ENCODE assay signal across 16 mouse cellular contexts in the genomic region with DNA sequence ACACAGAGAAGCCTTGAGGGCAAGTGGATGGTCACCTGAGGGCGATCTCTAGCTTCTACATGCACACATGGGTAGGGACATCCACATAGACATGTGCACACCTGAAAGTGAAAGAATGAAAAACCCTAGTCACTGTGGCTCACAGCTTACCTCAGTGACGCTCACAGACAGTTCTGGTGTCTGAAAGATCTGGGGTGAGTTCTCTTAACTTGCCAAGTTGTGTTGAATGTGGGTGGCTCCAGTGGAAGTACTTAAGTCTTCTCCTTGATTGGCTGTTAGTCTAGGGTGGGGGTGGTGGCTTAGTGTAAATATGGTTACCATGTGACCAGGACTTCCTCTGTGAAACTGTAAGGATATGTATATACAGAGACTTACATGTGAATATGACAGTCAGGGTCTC. TPM values are rescaled to one million over a fixed set of nuclear protein-coding genes. Genes with fewer than 3 reads are reported as not detected.
A peak's percentile ranks its signal among the peaks of the same experiment; 100 is the strongest.
DNase-seq lines count a peak whose midpoint lies in the region; ATAC-seq lines count a peak whose summit lies in the region.
"Had no signal": no experiment of that assay in that cellular context is flagged by ENCODE, and none has a peak within 500 bp of the region (broad histone marks: within the 10 kb centered on the region; RNA-seq: fewer than 3 reads in every experiment).

No protein-coding gene starts in this region.

- 93% methylated on average over 2 of the region's 2 CpGs for WGBS in midbrain, embryonic 11.5 days
- WGBS in midbrain, embryonic 14.5 days = 100% methylated on average over 2 of the region's 2 CpGs

- H3K4me3 ChIP-seq in midbrain, embryonic 11.5 days (ENCODE audit: low read depth, low read length) = no peak overlapping the region
- no peak overlapping the region for H3K4me3 ChIP-seq in midbrain, embryonic 14.5 days (replicated peaks; ENCODE audit: low read depth, low read length)
- H3K4me3 ChIP-seq: heart, embryonic 12.5 days; hindbrain, embryonic 15.5 days; midbrain, embryonic 12.5 days had no signal

- no peaks in the 10 kb centered on the region for H3K9me3 ChIP-seq in midbrain, embryonic 11.5 days (ENCODE audit: control insufficient read depth, low read length)
- H3K9me3 ChIP-seq in midbrain, embryonic 14.5 days (ENCODE audit: control insufficient read depth, low read length) = no peaks in the 10 kb centered on the region
- H3K9me3 ChIP-seq: heart, embryonic 12.5 days; hindbrain, embryonic 15.5 days; midbrain, embryonic 12.5 days had no signal

- H3K36me3 ChIP-seq in midbrain, embryonic 11.5 days (ENCODE audit: control insufficient read depth, insufficient read depth, low read length) = no peaks in the 10 kb centered on the region
- H3K36me3 ChIP-seq in midbrain, embryonic 14.5 days (ENCODE audit: control insufficient read depth, insufficient read depth, low read length) = no peaks in the 10 kb centered on the region
- H3K36me3 ChIP-seq: heart, embryonic 12.5 days; hindbrain, embryonic 15.5 days had no signal

- H3K27ac ChIP-seq in midbrain, embryonic 11.5 days (ENCODE audit: low read depth, low read length) = no peak overlapping the region
- no peak overlapping the region for H3K27ac ChIP-seq in midbrain, embryonic 14.5 days (replicated peaks; ENCODE audit: low read depth, low read length)
- H3K27ac ChIP-seq: hindbrain, embryonic 15.5 days; kidney, postnatal 0 days; midbrain, embryonic 12.5 days had no signal

- H3K9ac ChIP-seq in midbrain, embryonic 11.5 days (ENCODE audit: low read length) = no peak overlapping the region
- H3K9ac ChIP-seq in midbrain, embryonic 14.5 days (replicated peaks; ENCODE audit: low read length) = no peak overlapping the region
- H3K9ac ChIP-seq: heart, embryonic 12.5 days; hindbrain, embryonic 15.5 days; midbrain, embryonic 12.5 days had no signal

- DNase-seq in midbrain, embryonic 11.5 days (ENCODE audit: low spot score, missing footprints) = peak; percentile 62
- DNase-seq in midbrain, embryonic 14.5 days = no peak
- DNase-seq in c-Kit-positive CD71-positive TER-119-positive erythroid progenitor cells, embryonic 14.5 days (ENCODE audit: low spot score) = no peak
- no peak for DNase-seq in ovary, adult 18-20 months (ENCODE audit: low spot score)
- no peak for DNase-seq in heart, adult 18-20 months
- DNase-seq: adrenal gland, postnatal 36 days; cerebellum, adult 2 months; lung, adult 18-20 months; right cerebral cortex, postnatal 14 days had no signal

- H3K27me3 ChIP-seq in midbrain, embryonic 11.5 days (ENCODE audit: control insufficient read depth, insufficient read depth, low read length) = no peaks in the 10 kb centered on the region
- no peaks in the 10 kb centered on the region for H3K27me3 ChIP-seq in midbrain, embryonic 14.5 days (ENCODE audit: control insufficient read depth, insufficient read depth, low read length)
- H3K27me3 ChIP-seq: heart, embryonic 12.5 days; hindbrain, embryonic 15.5 days; midbrain, embryonic 12.5 days had no signal

- H3K4me1 ChIP-seq in midbrain, embryonic 11.5 days (ENCODE audit: control insufficient read depth, insufficient read depth, low read length) = no peaks in the 10 kb centered on the region
- H3K4me1 ChIP-seq in midbrain, embryonic 14.5 days (ENCODE audit: control insufficient read depth, insufficient read depth, low read length) = no peaks in the 10 kb centered on the region
- H3K4me1 ChIP-seq: midbrain, embryonic 12.5 days had no signal

- H3K4me2 ChIP-seq in midbrain, embryonic 11.5 days = no peak overlapping the region
- no peak overlapping the region for H3K4me2 ChIP-seq in midbrain, embryonic 14.5 days (ENCODE audit: low read length)
- H3K4me2 ChIP-seq: heart, embryonic 12.5 days; hindbrain, embryonic 15.5 days; midbrain, embryonic 12.5 days had no signal

- ATAC-seq in midbrain, embryonic 11.5 days (ENCODE audit: low FRiP score) = no peak
- ATAC-seq in midbrain, embryonic 14.5 days (ENCODE audit: low FRiP score, low TSS enrichment) = no peak
- ATAC-seq in CD4-positive, CD25-positive, alpha-beta regulatory T cell, adult 4 months = peak; percentile 96
- ATAC-seq in hematopoietic stem cell, adult 5-6 weeks (replicated peaks in 1 of 2; ENCODE audit: insufficient read depth in 1 of 2, low FRiP score in 2 of 2, low TSS enrichment in 1 of 2, low read depth in 1 of 2, poor library complexity in 2 of 2, severe bottlenecking in 2 of 2) = peak; percentile 25 to 29; a peak in 3 of 4 replicates
- peak; percentile 77 for ATAC-seq in megakaryocyte progenitor cell, adult 5-6 weeks (replicated peaks; ENCODE audit: poor library complexity)

RNA-seq across cellular contexts. Expression of a gene that starts 17.0 kb away (rescaled TPM):
- 76.6 and 81.1 TPM in 2 replicates for polyA plus RNA-seq in midbrain, embryonic 11.5 days (2014; fragmentation: Nextera tagmentation; extraction: Ambion mirVana)
- 95.4 and 103 TPM in 2 replicates for polyA plus RNA-seq in midbrain, embryonic 14.5 days (2014; fragmentation: Nextera tagmentation; extraction: Ambion mirVana)
- polyA plus RNA-seq in CD4-positive, CD25-positive, alpha-beta regulatory T cell, adult 4 months (2017; shearing (Covaris generic)) = 10 to 100 TPM; 16.6 to 17.1 TPM
- total RNA-seq in hematopoietic stem cell, adult 5-6 weeks (2017) = 38.4 and 40.7 TPM in 2 replicates
- total RNA-seq in megakaryocyte progenitor cell, adult 5-6 weeks (2015) = 18.3 and 20.0 TPM in 2 replicates
- 23.4 and 23.6 TPM in 2 replicates for total RNA-seq in megakaryocyte progenitor cell, adult 5-6 weeks (2017)
- 10 to 100 TPM; 60.7 to 60.8 TPM for total RNA-seq in heart, adult 18-20 months (2021)

RNA-seq across cellular contexts. Expression of a gene that starts 39.3 kb away (rescaled TPM):
- 23.3 and 26.4 TPM in 2 replicates for polyA plus RNA-seq in midbrain, embryonic 11.5 days (2014; fragmentation: Nextera tagmentation; extraction: Ambion mirVana)
- 37.9 and 40.2 TPM in 2 replicates for polyA plus RNA-seq in midbrain, embryonic 14.5 days (2014; fragmentation: Nextera tagmentation; extraction: Ambion mirVana)
- polyA plus RNA-seq in CD4-positive, CD25-positive, alpha-beta regulatory T cell, adult 4 months (2017; shearing (Covaris generic)) = 10 to 100 TPM; 21.9 to 23.4 TPM
- total RNA-seq in hematopoietic stem cell, adult 5-6 weeks (2017) = 16.6 and 26.5 TPM in 2 replicates
- total RNA-seq in megakaryocyte progenitor cell, adult 5-6 weeks (2015) = 5.8 and 6.3 TPM in 2 replicates
- 31.2 and 38.7 TPM in 2 replicates for total RNA-seq in megakaryocyte progenitor cell, adult 5-6 weeks (2017)
- total RNA-seq in heart, adult 18-20 months (2021) = 10 to 100 TPM; 48.2 to 50.9 TPM

Comparison
In these comparisons a context has a peak if more than half of its experiments do, and no peak if none do; other contexts are left out.
1. ATAC-seq: peak in CD4-positive, CD25-positive, alpha-beta regulatory T cell, adult 4 months (single experiment), hematopoietic stem cell, adult 5-6 weeks (2 of 2) and megakaryocyte progenitor cell, adult 5-6 weeks (single experiment); none in midbrain, embryonic 11.5 days (single experiment) and midbrain, embryonic 14.5 days (single experiment).